Mouse (Mus musculus): ENCODE data around the gene Ppp1r9a.

The Ppp1r9a gene

DNA sequence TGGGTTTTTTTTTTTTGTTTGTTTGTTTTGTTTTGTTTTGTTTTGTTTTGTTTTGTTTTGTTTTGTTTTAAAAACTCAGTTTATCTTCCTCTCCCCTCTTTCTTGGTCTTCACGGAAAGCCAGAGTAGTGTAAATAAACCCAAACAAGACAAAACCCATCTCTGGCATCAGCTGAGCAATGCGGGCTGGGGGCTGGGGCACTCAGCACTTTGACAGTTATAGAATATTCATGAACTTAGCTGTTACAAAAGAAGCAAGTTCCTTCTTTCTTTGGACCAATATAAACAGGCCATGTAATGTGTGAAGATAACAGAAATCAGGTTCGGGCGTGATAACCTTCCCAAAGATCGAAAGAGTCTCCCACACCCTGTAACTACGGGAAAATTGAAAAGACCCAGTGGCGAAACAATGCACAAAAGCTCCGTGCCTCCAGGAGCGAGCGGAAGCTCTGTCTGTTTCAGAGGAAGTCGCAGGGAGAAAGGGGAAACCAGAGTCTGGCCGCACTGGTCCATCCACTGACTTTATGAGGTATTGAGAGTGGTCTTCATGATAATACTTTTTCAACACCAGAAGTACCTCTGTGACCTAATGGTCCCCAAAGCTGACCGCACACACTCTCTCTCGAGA is 264.4 kb downstream of the Ppp1r9a start:
- no peak for DNase-seq

DNA sequence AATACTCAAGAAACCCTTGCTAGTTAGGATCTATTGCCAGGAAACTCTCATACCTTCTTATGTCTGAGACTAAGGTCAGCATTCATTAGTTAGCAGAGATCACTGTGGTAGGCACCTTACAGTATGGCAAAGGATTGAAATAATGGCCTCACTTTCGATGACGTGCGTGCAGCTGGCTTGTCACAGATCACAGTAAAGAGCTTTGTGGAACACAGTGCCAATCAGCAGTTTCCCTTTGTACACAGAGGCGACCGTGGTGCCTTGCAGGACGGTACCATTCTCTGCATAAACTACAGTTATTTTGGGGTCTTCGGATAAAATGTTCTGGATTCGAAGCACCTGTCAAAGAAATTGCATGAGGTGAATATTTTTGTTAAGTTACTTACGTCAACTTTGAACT is 265.4 kb downstream of the Ppp1r9a start:
- no peak for DNase-seq

DNA sequence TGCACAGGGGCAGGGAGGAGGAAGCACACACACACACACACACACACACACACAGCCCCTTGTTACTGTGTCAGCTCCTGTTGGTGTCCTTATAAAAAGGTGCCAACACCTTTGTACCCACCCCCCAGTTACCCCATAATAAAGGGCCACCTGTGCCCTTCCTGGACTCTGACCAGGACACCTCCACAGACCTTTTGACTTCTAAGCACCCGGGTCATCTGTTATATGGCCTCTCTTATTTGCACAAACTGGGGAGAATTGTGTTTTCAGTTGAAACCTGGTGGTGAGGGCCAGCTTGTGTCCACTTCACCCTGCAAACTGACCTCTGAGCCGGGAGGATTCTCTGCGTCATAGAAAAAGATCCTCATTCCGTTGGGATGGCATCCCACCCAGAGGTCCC is 268.7 kb downstream of the Ppp1r9a start:
- no peak for DNase-seq

DNA sequence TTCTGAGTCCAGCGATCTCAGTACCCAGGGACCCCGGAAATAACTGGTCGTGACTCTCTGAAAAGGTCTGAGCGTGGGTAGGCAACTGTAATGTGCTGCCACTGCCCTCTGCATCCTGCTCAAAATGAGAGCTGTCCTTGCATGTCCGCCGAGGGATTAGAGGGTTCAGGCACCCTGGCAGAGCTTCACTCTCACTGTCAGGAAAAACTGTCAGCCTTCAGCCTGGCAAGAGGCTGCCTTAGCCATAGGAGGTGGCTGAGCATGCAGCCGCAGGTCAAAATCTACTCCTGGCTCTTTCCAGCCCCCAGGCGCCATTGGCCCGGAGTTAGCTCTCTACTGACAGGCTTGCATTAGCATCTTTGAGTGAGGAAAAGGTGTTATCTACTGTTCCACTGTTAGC is 269.9 kb downstream of the Ppp1r9a start:
- DNase-seq, result no peak

DNA sequence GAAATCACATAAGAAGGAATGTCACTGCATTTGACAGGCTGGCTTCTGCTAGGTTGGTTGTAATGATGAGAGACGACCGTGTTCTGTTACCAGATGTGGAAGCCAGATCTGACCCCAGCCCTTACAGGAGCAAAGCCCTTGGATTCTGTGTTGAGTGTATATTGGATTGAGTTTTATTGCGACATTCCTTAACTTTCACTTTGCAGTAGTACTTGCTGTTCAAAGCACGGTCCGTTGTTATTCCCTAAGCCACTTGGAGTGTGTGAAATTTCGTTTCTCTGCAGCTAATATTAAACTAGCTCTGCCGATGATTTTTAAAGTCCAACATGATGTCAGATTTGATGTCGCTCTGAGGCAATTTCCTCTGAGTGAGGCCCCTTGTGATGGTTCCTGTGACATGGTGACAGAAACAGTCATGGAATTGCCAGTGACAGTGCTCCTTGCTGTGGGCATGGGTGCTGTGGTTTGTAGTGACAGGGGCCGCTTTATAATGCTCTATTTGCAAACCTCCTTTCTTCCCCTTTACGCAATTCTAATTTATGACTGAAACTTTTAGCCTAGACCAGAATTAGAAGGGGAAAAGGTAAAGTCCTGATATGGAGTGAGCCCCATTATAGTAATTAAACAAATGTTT is 271.6 kb downstream of the Ppp1r9a start:
- no peak for DNase-seq

DNA sequence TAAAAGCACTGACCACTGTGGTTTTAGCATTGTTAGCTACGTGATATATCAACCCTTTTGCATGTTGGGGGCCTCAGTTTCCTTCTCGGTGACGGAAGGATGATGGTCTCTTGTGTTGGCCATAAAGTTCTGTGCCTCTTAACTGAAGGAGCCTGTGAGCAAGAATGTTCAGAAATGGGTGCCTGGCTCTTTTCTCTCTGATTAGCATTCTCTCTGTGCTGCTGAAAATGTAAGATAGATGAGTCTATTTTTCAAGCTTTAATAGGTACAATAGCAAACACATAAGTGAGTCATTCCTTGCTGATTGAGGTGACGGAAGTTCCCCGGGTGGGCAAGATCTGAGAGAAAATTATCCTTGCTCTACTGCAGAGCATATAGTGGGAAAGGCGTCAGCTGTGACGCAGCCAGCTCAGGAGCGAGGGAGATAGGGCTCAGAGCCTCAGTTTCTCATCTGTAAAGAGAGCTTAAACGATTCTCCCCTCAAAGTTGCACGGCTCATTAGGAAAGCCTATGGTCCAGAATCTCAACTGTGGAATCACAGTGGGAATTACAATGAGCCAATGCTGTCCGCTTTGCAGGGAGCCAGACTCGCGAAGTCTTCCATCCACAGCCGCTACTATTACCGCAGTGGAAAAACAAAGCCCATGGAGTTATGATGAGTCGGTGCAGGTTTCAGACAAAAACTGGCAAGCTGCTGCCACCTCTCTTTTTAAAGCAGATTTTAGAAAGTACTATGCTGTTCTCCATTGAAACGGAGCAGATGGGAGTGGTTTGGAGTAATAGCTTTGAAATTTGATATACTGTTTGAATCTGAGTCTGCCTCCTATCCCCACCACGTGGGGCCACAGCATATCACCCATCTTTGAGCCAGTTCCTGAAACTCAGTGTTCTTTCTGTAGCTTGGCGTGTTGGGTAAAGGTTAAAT is 275.5 kb downstream of the Ppp1r9a start:
- DNase-seq, result no peak

DNA sequence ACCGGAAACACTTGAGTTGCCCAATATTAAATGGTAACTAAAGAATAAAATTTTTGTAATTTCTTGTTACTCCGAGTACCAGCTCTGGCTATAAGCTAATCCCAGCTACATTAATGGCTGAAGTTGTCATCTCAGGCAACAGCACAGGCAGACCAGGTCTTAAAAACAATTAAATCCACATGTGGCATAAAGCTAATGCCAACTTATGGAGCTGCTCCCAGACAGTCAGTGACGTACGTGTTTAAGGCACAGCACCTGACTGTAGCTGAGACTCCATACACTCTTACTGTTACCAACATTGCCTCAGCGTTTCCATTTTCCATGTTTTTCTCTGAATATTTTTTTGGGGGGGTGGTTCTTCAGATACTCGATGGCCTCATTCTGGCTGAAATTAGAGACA is 276.5 kb downstream of the Ppp1r9a start:
- DNase-seq, result no peak

DNA sequence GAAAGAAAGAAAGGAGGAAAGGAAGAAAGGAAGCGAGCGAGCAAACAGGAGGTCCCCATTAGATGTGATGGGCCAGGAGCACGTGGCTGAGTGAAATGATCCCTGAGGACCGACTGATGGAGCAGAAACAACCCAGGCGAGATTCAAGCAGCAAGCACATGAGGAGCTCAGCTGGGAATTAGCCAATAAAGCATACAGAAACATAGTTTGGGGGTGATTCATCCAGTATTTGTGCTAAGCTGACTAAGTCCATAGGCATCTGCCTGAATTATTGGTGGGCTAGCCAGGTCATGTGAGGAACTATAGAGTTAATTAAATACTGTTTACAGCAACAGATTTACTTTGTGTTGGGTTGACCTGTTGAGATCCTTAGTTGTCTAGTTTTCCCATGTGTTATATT is 277.9 kb downstream of the Ppp1r9a start:
- DNase-seq, result no peak

DNA sequence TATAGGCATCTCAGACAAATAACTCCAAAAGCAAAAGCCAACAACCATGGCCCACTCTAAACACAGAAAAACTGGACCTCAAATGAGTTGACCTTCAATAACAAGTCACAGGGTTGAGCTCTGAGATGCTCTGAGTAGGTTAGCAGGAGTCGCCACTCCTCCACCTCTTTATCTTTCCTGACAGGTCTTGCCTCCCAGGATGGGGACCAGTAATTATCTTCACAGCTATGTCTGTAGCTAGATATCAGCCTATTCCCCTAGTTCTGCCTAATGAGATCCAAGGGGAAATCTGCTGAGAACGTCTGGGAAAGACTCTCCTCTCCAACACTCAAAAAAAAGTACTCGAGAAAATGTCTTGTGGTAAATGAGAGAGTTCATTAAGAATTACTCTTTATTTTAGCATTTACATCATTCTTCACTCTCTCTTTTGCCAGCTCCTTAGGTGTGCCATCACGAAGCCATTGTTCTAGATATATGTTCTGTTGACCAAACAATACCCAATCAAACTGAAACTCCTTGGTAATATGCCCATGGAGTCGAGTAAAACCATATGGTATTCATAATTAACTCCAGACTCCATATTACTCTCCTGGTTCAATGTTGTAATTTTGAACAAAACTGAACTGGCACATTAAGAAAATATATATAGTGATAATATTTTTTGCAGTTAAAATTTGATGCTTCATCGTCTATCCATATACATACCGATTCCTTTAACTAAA is 283.7 kb downstream of the Ppp1r9a start:
- DNase-seq, result no peak

DNA sequence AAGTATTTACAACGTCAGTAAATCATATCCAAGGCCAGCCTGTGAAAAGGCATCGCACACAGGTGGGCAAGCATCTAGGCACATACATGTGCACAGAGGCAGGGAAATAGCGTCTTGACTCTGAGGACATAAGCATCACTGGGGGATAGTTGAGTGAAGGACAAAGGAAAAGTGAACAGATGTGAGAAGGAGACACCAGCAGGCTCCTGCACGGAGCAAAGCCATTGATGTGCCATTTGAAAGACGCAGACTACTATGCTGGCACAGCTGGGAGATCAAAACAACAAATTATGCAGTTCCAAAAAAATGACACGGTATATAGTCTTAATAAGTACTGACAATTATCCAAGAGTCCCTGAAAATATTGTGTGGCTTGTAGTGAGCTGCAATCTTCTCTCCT is 284.9 kb downstream of the Ppp1r9a start:
- no peak for DNase-seq

DNA sequence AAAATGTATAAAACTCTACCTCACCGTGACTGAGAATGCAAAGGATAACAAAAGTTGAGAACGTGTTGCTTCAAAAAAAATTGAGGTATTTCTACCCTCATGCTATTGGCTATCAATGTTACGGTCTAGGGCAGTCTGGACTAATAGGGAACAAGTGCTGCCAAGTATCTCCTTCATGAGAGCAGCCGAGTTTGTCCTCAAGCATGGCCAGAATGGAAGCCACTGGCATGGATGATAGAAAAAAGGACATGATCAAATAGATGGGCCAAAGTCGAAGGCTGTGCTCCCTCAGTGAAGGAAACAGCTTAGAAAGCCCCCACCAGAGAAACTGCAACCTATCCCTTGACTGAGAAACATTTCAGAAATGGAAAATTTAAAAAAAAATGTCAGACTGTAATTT is 285.3 kb downstream of the Ppp1r9a start:
- no peak for DNase-seq

DNA sequence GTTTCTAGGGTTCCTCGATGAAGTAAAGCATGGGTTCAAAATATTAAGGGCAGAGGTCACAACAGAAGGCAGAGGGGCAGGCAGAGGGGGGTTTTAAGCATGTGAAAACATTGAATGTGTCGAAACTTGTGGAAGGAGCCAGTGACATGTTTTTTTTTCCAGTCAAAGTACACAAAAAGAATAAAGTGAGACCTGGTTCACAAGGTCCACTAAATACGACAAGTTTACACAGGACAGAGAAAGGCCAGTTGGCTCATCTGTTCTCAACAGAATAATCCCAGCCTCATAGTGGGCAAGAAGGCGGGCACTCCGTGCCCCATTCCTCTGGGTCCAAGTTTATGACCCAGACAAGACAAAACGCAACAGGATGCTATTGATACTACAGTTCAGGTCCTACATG is 286.2 kb downstream of the Ppp1r9a start:
- DNase-seq, result no peak

DNA sequence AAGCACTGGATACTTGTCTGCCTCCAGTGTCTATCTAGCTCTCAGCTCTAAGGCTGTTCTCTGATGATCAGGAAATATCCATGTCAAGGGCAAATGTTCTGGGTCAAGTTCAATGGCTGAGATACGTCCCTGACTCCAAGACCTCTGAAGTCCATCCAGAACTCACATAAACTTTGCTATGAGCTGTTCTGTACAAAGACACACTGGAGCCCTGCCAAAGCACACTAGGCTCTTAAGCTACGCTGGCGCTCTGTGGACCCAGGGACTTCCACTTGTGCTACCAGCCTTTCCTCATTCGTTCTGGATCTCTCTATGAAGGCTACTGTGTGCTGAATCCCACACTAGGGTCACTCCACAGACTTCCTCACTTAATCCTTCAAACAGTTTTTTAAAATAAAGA is 286.8 kb downstream of the Ppp1r9a start:
- no peak for DNase-seq

DNA sequence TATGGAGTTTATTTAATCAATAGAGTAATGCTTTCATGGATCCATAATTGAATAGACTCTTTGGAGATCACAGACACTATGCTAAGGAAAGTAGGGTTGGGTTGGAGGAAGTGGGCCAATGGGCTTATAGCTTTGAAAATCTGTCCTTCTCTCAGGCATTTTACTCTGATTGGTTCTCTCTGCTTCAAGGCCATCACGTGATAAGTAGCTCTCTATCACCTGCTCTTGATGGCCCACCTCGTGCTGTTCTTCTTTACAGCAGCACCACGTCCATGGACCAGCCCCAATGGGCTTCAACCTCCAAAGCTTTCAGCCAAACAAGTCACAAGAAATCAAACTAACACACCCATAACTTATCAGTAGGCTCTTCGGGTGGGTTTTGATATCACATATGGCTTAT is 288.0 kb downstream of the Ppp1r9a start:
- no peak for DNase-seq

DNA sequence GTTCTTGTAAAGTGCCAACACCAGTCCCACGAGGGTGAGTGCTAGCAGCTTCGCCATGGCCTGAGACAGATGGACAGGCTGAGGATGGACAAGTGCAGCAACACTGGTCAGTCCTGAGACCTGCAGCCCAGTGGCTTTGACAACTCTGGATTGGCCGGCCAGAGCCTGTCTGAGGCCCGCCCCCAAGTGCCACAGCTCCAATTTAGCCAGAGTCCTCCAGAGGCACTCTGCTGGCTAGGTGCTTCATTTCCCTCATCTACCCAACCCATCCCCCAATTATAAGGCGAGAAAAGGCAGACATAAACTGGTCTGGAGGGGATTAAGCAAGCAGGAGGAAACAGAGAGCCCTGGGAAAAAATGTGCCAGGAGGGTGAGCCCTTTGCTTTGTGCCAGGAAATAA is 291.0 kb downstream of the Ppp1r9a start, which contains the start of gene Pon1:
Pon1 (minus strand) TSS at position 254 of the 400 bp plus-strand sequence.
- DNase-seq, result no peak

DNA sequence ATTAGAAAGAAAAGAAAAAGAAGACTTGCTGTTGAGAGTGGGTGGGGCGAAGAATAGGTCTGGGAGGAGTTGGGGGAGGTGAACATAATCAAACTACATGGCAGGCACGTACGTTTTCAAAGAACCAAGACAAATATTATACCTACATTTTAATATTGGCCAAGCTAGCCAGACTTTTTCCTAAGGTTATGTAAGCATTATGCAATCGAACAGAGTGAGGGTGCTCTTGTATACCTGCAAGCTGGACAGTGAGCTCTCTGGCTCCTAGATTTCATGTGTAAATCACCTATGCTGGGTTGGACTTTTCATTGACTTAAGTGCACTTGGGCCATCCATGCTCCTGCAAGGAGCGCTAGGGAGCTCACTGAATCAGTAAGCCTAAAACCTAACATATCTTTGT is 295.9 kb downstream of the Ppp1r9a start:
- DNase-seq, result no peak

DNA sequence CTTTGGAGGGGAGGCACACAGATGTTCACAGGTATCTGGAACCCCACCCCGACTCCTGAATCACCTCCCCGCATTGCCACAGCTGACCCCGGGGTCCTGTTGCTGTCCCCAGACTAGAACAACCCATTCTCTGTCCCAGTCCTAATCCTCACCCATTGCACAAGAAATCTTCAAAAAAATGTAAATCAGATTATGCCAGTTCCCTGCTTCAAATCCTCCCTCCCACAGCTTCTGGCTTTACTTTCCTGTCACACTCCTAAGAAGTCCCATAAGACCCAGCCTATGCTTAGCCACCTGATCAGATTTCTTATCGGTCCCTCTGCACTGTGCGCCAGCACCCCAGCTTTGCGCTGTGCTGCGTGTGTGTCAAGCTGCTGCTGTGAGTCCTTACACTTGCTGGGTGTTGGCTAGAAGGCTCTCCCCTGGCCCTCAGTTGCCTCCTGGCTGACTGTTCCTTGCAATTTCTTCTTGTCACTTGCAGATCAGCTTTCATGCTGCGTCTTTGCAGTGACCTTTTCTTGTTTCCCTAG is 296.7 kb downstream of the Ppp1r9a start:
- no peak for DNase-seq

DNA sequence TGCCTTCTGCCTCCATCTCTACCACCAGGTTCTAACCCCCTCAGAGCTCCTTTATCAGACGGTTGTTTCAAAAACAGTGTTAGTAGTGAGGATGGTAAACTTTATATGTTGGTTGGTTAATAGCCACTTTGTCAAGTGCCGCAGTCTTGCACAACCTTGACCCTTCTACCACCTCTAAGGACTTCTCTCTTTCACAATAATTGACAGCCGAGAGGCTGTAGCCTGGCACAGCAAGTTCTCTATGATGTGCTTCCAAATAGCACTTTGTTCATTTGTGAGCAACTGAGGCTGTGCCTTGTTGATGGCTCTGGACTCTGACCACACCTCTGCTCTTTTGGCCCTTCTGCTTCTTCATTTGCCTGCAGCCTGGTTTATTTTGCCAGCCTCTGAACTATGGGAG is 297.2 kb downstream of the Ppp1r9a start:
- DNase-seq, result no peak

DNA sequence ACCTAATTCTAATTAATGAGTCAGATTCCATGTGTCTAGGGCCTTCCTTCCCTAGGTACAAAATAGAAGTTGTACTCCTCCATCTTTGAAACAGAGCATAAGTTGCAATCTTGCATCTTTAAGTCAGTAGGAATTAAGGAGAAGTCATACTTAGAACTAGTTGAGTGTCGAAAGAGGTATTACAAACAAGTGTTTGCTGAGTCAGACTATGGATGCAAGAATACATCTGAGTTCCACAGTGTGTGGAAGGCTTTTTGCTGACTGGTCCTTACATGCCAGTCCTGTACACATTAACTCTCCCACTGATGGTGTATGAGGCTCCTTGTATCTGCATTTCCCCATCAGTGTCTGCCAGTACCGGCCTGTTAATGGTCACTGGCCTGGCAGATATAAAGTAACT is 305.1 kb downstream of the Ppp1r9a start:
- DNase-seq, result no peak
